Comparison of ENCODE assay signal across 33 mouse cellular contexts in the genomic region with DNA sequence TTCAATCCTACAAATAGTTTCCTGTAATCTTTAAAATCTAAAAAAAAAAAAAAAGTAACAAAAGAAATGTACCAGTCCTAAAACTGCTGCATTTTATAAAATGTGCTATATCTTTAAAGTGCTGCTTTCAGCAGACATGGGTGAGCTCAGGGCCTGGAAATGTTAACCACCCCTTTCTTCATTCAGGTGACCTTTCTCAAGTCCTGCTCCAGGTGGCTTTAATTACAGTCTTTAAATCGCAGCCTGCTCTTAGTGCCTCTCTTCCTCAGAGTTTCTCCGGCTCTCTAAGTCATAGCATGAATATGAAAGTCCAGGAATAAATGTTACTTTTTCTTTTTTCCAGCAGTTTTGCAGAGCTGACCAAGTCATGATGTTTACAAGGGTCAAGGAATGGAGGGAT.
DNase-seq lines count a peak whose midpoint lies in the region; ATAC-seq and TF ChIP-seq lines count a peak whose summit lies in the region.
"Had no signal": no experiment of that assay in that cellular context is flagged by ENCODE, and none has a peak within 500 bp of the region (broad histone marks: within the 10 kb centered on the region; RNA-seq: fewer than 3 reads in every experiment).

No protein-coding gene starts in this region.

- 27% methylated on average over 2 of the region's 2 CpGs for WGBS in embryonic facial prominence, embryonic 11.5 days
- 39% methylated on average over 2 of the region's 2 CpGs for WGBS in embryonic facial prominence, embryonic 10.5 days
- 7% methylated on average over 2 of the region's 2 CpGs for whole genome bisulfite sequencing in limb, embryonic 11.5 days
- 58% methylated on average over 2 of the region's 2 CpGs for WGBS in kidney, adult 2 months
- WGBS in midbrain, embryonic 13.5 days: 78% methylated on average over 2 of the region's 2 CpGs

- no peak overlapping the region for H3K27ac ChIP-seq in embryonic facial prominence, embryonic 11.5 days (replicated peaks; ENCODE audit: low read depth, low read length)
- H3K27ac ChIP-seq in embryonic facial prominence, embryonic 10.5 days (replicated peaks): no peak overlapping the region
- no peak overlapping the region for H3K27ac ChIP-seq in limb, embryonic 11.5 days (replicated peaks; ENCODE audit: low read depth, low read length)
- H3K27ac ChIP-seq in kidney, adult 2 months (ENCODE audit: insufficient read depth, low read depth, low read length): no peak overlapping the region
- no peak overlapping the region for H3K27ac ChIP-seq in midbrain, embryonic 13.5 days
- H3K27ac ChIP-seq: embryonic facial prominence, embryonic 13.5 days; forebrain, embryonic 12.5 days; forebrain, embryonic 15.5 days; heart, embryonic 15.5 days; hindbrain, embryonic 10.5 days; hindbrain, embryonic 13.5 days had no signal

- H3K4me2 ChIP-seq in embryonic facial prominence, embryonic 11.5 days (ENCODE audit: low read depth, low read length): no peak overlapping the region
- no peak overlapping the region for H3K4me2 ChIP-seq in limb, embryonic 11.5 days (ENCODE audit: low read depth, severe bottlenecking)
- no peak overlapping the region for H3K4me2 ChIP-seq in midbrain, embryonic 13.5 days (replicated peaks)
- H3K4me2 ChIP-seq: embryonic facial prominence, embryonic 13.5 days; forebrain, embryonic 12.5 days; forebrain, embryonic 15.5 days; heart, embryonic 12.5 days; heart, embryonic 15.5 days; hindbrain, embryonic 13.5 days had no signal

- DNase-seq in embryonic facial prominence, embryonic 11.5 days (ENCODE audit: low spot score): peak; percentile 76
- no peak for DNase-seq in embryonic facial prominence, embryonic 10.5 days (ENCODE audit: low spot score)
- peak; percentile 64 for DNase-seq in forelimb bud, embryonic 11.5 days (ENCODE audit: low read depth, low spot score)
- peak; percentile 22 for DNase-seq in limb, embryonic 11.5 days (ENCODE audit: low spot score)
- DNase-seq in kidney, adult 2 months: no peak
- DNase-seq: adrenal gland, adult 2 months; adrenal gland, postnatal 14 days; B cell, adult 2 months; cerebellum, adult 11 months; cerebellum, adult 2 months; cerebellum, adult 9-11 months; cerebellum, postnatal 25 days; gastrocnemius, postnatal 10 days; gastrocnemius, postnatal 36 days; heart, adult 11 months; heart, postnatal 10 days; heart, postnatal 36 days had no signal

- no peak for TF ChIP-seq POLR2A in kidney, adult 2 months (IDR thresholded peaks at IDR 0.05; ENCODE audit: low read depth, low read length)

- no peaks in the 10 kb centered on the region for H3K27me3 ChIP-seq in embryonic facial prominence, embryonic 11.5 days (ENCODE audit: control insufficient read depth, insufficient read depth, low read length)
- no peaks in the 10 kb centered on the region for H3K27me3 ChIP-seq in embryonic facial prominence, embryonic 10.5 days (replicated peaks; ENCODE audit: low read depth, poor library complexity, severe bottlenecking)
- no peaks in the 10 kb centered on the region for H3K27me3 ChIP-seq in limb, embryonic 11.5 days (ENCODE audit: control insufficient read depth, insufficient read depth, low read length)
- no peaks in the 10 kb centered on the region for H3K27me3 ChIP-seq in kidney, adult 2 months (replicated peaks; ENCODE audit: control insufficient read depth, insufficient read depth, low read length)
- no peaks in the 10 kb centered on the region for H3K27me3 ChIP-seq in midbrain, embryonic 13.5 days
- H3K27me3 ChIP-seq: CH12.LX; embryonic facial prominence, embryonic 13.5 days; forebrain, embryonic 12.5 days; forebrain, embryonic 15.5 days; heart, embryonic 12.5 days; heart, embryonic 15.5 days; hindbrain, embryonic 13.5 days; Patski had no signal

- no peaks in the 10 kb centered on the region for H3K36me3 ChIP-seq in embryonic facial prominence, embryonic 11.5 days (replicated peaks; ENCODE audit: control insufficient read depth, insufficient read depth, low read depth, low read length)
- H3K36me3 ChIP-seq in embryonic facial prominence, embryonic 10.5 days (replicated peaks): no peaks in the 10 kb centered on the region
- no peaks in the 10 kb centered on the region for H3K36me3 ChIP-seq in limb, embryonic 11.5 days (ENCODE audit: control insufficient read depth, insufficient read depth, low read length)
- no peaks in the 10 kb centered on the region for H3K36me3 ChIP-seq in kidney, adult 2 months (ENCODE audit: control insufficient read depth, insufficient read depth, low read length)
- no peaks in the 10 kb centered on the region for H3K36me3 ChIP-seq in midbrain, embryonic 13.5 days
- H3K36me3 ChIP-seq: embryonic facial prominence, embryonic 13.5 days; forebrain, embryonic 12.5 days; forebrain, embryonic 15.5 days; G1E; heart, embryonic 12.5 days; heart, embryonic 15.5 days; hindbrain, embryonic 10.5 days; hindbrain, embryonic 13.5 days had no signal

- H3K9ac ChIP-seq in embryonic facial prominence, embryonic 11.5 days (replicated peaks; ENCODE audit: low read length): no peak overlapping the region
- no peak overlapping the region for H3K9ac ChIP-seq in limb, embryonic 11.5 days (ENCODE audit: low read length)
- no peak overlapping the region for H3K9ac ChIP-seq in midbrain, embryonic 13.5 days (replicated peaks)
- H3K9ac ChIP-seq: embryonic facial prominence, embryonic 13.5 days; forebrain, embryonic 12.5 days; forebrain, embryonic 15.5 days; heart, embryonic 12.5 days; heart, embryonic 15.5 days; hindbrain, embryonic 13.5 days had no signal

- no peak overlapping the region for H3K4me3 ChIP-seq in embryonic facial prominence, embryonic 11.5 days (ENCODE audit: low read depth, low read length)
- H3K4me3 ChIP-seq in embryonic facial prominence, embryonic 10.5 days: no peak overlapping the region
- no peak overlapping the region for H3K4me3 ChIP-seq in limb, embryonic 11.5 days (ENCODE audit: low read depth, low read length)
- no peak overlapping the region for H3K4me3 ChIP-seq in kidney, adult 2 months (ENCODE audit: insufficient read depth, low read depth, low read length)
- no peak overlapping the region for H3K4me3 ChIP-seq in midbrain, embryonic 13.5 days (replicated peaks)
- H3K4me3 ChIP-seq: embryonic facial prominence, embryonic 13.5 days; erythroblast, embryonic 14.5 days; forebrain, embryonic 12.5 days; forebrain, embryonic 15.5 days; heart, embryonic 12.5 days; heart, embryonic 15.5 days; hindbrain, embryonic 10.5 days; hindbrain, embryonic 13.5 days had no signal

- H3K4me1 ChIP-seq in embryonic facial prominence, embryonic 11.5 days (ENCODE audit: control insufficient read depth, insufficient read depth, low read length): no peaks in the 10 kb centered on the region
- H3K4me1 ChIP-seq in embryonic facial prominence, embryonic 10.5 days: no peaks in the 10 kb centered on the region
- H3K4me1 ChIP-seq in limb, embryonic 11.5 days (ENCODE audit: control insufficient read depth, insufficient read depth, low read length): no peaks in the 10 kb centered on the region
- no peaks in the 10 kb centered on the region for H3K4me1 ChIP-seq in kidney, adult 2 months (ENCODE audit: control insufficient read depth, insufficient read depth, low read length)
- H3K4me1 ChIP-seq in midbrain, embryonic 13.5 days (replicated peaks): no peaks in the 10 kb centered on the region
- H3K4me1 ChIP-seq: embryonic facial prominence, embryonic 13.5 days; forebrain, embryonic 12.5 days; forebrain, embryonic 15.5 days; heart, embryonic 12.5 days; heart, embryonic 15.5 days; hindbrain, embryonic 10.5 days; hindbrain, embryonic 13.5 days had no signal

- ATAC-seq in embryonic facial prominence, embryonic 11.5 days (replicated peaks; ENCODE audit: insufficient number of reproducible peaks, low FRiP score, low TSS enrichment, low read depth): no peak
- ATAC-seq in limb, embryonic 11.5 days (ENCODE audit: insufficient number of reproducible peaks, low FRiP score, low TSS enrichment, low read depth): peak; percentile 62; the same call in 1 of the 2 replicates
- ATAC-seq in midbrain, embryonic 13.5 days: no peak
- no peak for ATAC-seq in granulocyte monocyte progenitor cell, adult 5-6 weeks (replicated peaks; ENCODE audit: poor library complexity, severe bottlenecking)
- ATAC-seq: forebrain, embryonic 15.5 days; hindbrain, embryonic 16.5 days; inflammation-experienced regulatory T-cells, adult 6 months; intestine, embryonic 16.5 days; Patski had no signal

- no peak for TF ChIP-seq CTCF in kidney, adult 2 months (conservative IDR thresholded peaks at IDR 0.05; ENCODE audit: insufficient read depth, insufficient read length, low read depth, low read length)

- no peaks in the 10 kb centered on the region for H3K9me3 ChIP-seq in embryonic facial prominence, embryonic 11.5 days (replicated peaks; ENCODE audit: control insufficient read depth, low read length)
- H3K9me3 ChIP-seq in embryonic facial prominence, embryonic 10.5 days: no peaks in the 10 kb centered on the region
- H3K9me3 ChIP-seq in limb, embryonic 11.5 days (ENCODE audit: control insufficient read depth, low read length): no peaks in the 10 kb centered on the region
- H3K9me3 ChIP-seq in midbrain, embryonic 13.5 days: no peaks in the 10 kb centered on the region
- H3K9me3 ChIP-seq: embryonic facial prominence, embryonic 13.5 days; forebrain, embryonic 12.5 days; forebrain, embryonic 15.5 days; G1E; heart, embryonic 12.5 days; heart, embryonic 15.5 days; hindbrain, embryonic 10.5 days; hindbrain, embryonic 13.5 days had no signal

Comparison
In these comparisons a context has a peak if more than half of its experiments do, and no peak if none do; other contexts are left out.
1. DNase-seq: peak in embryonic facial prominence, embryonic 11.5 days (single experiment), forelimb bud, embryonic 11.5 days (single experiment) and limb, embryonic 11.5 days (single experiment); none in embryonic facial prominence, embryonic 10.5 days (single experiment) and kidney, adult 2 months (single experiment).